Mouse (Mus musculus) inflammation-experienced regulatory T-cells, adult 16 weeks (primary cell): ENCODE data around the gene Eps8l1. TPM values are rescaled to one million over a fixed set of nuclear protein-coding genes. Genes with fewer than 3 reads are reported as not detected.

Experiments
- polyA plus RNA-seq: library from polyadenylated mRNA; unstranded; fragments of 100-300 nt; shearing (Covaris generic); gene quantifications from one replicate; pipeline ENCODE4 v1.2.1, GENCODE M21; 2017

Gene Eps8l1
- polyA plus RNA-seq, result 22.3 TPM

GRCm38 (mm10) chr7:4460576-4461434 lies at the start of gene Eps8l1:
Eps8l1 (plus strand) TSS chr7:4460674.

GRCm38 (mm10) chr7:4445216-4445791 lies 15.2 kb upstream of the Eps8l1 start, which contains the start of gene Rdh13:
Rdh13 (minus strand) TSS chr7:4445649.

GRCm38 (mm10) chr7:4501558-4502397 lies 41.3 kb downstream of the Eps8l1 start, which contains the start of gene Ppp1r12c:
Ppp1r12c (minus strand) TSS chr7:4501680.

GRCm38 (mm10) chr7:4516332-4517050 lies 56.0 kb downstream of the Eps8l1 start, which contains the start of gene Tnnt1:
Tnnt1 (minus strand) TSS chr7:4516382.

GRCm38 (mm10) chr7:4524212-4524922 lies 63.9 kb downstream of the Eps8l1 start, which contains the start of gene Tnni3:
Tnni3 (minus strand) TSS chr7:4524229.

Other genes starting within 250 kb of the Eps8l1 start
- not detected for gene Lilra5, start 222.9 kb upstream of the Eps8l1 start, polyA plus RNA-seq
- gene Ncr1, start 123.0 kb upstream of the Eps8l1 start, polyA plus RNA-seq, result not detected
- gene Gp6, start 62.9 kb upstream of the Eps8l1 start, polyA plus RNA-seq, result not detected
- gene Rdh13, start 15.0 kb upstream of the Eps8l1 start, polyA plus RNA-seq, result 5.8 TPM
- 24.9 TPM for gene Ppp1r12c, start 41.0 kb downstream of the Eps8l1 start, polyA plus RNA-seq
- 5.5 TPM for gene Tnnt1, start 55.7 kb downstream of the Eps8l1 start, polyA plus RNA-seq
- 2.8 TPM for gene Tnni3, start 63.6 kb downstream of the Eps8l1 start, polyA plus RNA-seq
- 1.7 TPM for gene Dnaaf3, start 71.8 kb downstream of the Eps8l1 start, polyA plus RNA-seq
- 0.55 TPM for gene Syt5, start 86.9 kb downstream of the Eps8l1 start, polyA plus RNA-seq
- not detected for gene Ptprh, start 143.4 kb downstream of the Eps8l1 start, polyA plus RNA-seq
- gene Tmem86b, start 170.7 kb downstream of the Eps8l1 start, polyA plus RNA-seq, result 4.2 TPM
- 33.7 TPM for gene Ppp6r1, start 198.3 kb downstream of the Eps8l1 start, polyA plus RNA-seq
- 79.2 TPM for gene Hspbp1, start 224.4 kb downstream of the Eps8l1 start, polyA plus RNA-seq
- gene Brsk1, start 229.9 kb downstream of the Eps8l1 start, polyA plus RNA-seq, result 0.59 TPM